Mouse (Mus musculus): Measurements from ENCODE around the gene Zfp263.

Zfp263 gene

DNA sequence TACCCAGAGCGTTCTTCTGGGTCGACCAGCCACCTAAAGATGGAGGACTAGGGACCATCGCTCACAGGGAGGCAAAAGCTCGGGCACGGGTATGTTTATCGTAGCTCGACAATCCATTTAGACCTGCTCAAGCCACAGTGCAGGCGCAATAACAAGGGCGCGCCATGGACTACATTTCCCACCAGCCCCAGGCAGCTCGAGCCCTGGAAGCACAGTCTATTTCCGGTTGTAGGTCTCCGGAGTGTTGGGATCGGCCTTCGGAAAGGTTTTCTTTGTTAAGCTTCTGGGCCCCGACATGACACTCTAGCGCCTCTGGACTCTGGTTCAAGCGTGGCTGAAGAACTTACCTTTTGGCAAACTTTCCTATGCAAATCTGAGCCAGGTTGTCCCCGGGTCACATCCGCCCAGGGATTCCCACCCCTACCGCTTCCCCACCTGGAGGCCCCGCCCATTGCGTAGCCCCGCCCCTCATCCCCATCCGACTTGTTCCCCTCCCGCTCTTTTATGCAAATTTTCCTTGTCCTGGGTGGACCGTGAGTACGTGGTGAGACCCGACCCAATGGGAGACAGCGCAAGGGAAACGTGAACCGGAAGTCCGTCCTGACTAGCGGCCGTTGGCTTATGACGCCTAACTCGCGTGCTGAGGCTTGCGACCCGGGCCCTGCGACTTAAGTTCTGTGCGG is at the start of gene Zfp263:
Zfp263 (plus strand) TSS at position 591 of the 683 bp plus-strand sequence.
- peak; percentile 84 to 90 for DNase-seq (ENCODE audit: low spot score in 2 of 2)

DNA sequence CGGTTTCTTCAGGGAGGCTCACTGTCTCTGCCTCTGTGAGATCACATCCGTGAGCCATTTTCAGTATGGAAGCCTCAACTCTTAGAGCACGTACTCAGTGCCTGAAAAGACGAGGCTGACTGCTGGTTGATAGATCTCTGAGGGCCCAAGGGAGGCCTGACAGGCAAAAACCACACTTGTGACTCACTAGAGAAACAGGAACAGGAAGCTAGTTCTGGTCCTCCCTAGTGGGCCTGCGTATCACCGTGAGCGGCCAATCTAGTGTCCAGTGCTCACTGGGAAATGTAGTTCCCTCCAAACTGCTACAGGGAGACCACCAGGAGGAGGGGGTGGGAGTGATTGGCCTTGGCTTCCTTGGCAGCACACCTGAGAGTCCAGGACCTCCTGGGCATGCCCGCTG is 44.6 kb upstream of the Zfp263 start:
- DNase-seq (ENCODE audit: low spot score in 2 of 2): no peak

- no peak for DNase-seq (ENCODE audit: low spot score in 2 of 2)
Observed at GRCm38 (mm10) chr16:3700893-3701292, 43.0 kb upstream of the Zfp263 start.

- no peak for DNase-seq (ENCODE audit: low spot score in 2 of 2)
Observed at GRCm38 (mm10) chr16:3706680-3707079, 37.2 kb upstream of the Zfp263 start.

DNA sequence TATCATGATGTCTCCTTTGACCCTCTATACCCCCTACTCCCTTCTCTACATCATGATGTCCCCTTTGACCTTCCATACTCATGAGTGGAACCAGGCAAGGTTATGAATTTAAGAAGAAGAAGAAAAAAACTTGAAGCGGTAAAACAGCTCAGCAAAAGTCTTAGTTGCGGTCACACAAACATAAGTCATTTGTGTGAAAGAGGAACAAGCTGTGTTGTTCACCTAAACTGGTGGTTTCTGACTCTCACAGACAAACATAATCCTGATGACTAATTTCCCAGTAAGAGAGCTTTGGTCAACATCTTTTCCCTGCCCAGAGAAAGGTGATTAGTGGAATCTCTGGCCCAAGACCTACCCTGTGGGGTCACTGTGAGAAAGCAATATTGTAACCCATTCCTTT is 29.2 kb upstream of the Zfp263 start:
- no peak for DNase-seq (ENCODE audit: low spot score in 2 of 2)

- no peak for DNase-seq (ENCODE audit: low spot score in 2 of 2)
Observed at GRCm38 (mm10) chr16:3717980-3718379, 25.9 kb upstream of the Zfp263 start, which contains the start of gene Mefv. Mefv (minus strand) TSS chr16:3718097.

GRCm38 (mm10) chr16:3723231-3723630 is 20.7 kb upstream of the Zfp263 start:
- no peak for DNase-seq (ENCODE audit: low spot score in 2 of 2)

DNA sequence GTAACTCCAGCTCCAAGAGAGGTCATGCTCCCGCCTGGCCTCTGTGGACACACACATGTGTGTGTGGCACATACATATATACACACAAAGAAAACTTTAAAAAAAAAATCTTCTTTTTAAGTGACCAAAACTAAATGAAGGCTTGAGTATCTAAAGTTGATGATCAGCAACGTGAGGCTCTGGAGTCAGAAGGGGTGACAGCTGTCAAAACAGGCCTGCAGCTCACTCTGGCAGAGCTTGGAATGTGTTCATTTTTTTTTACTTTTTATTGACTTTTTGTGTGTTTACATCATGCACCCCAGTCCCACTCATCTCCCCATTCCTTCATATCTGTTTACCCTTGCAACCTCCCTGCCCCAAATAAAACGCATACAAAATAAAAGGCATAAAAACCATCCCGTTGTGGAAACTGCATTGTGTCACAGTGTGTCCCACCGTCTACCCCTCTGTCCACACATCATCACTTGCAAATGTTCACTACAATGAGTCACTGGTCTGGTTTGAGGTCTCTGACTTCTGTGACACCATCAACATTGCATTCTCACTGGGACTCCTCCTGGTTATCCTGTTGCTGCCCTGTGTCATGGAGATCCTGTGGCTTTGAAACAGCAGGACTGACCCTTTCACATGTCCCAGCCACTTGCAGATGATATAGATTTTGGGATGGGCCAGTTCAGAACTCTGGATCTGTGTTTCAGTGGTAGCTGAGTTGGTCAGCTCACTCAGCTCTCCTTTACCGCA is 15.7 kb upstream of the Zfp263 start:
- DNase-seq (ENCODE audit: low spot score in 2 of 2): no peak

DNA sequence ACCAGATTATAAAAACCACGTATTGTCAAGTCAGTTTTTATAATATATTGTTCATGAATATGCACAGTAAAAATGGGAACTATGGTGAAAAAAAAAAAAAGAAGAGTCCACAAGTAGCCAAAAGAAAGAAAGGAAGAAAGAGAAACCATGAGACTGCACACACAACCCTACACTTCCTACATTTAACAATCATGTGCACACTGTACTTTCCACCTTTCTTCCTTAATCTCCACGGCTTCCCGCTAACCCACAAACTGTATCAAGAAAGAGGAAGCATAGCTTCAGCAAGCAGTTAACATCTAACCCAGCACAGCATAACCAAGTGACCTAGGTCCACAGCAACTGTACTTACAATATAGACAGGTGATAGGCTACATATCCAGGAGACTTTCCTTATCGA is 11.3 kb upstream of the Zfp263 start:
- DNase-seq (ENCODE audit: low spot score in 2 of 2): no peak

GRCm38 (mm10) chr16:3733198-3733732 is 10.6 kb upstream of the Zfp263 start:
- DNase-seq (ENCODE audit: low spot score in 2 of 2): no peak

DNA sequence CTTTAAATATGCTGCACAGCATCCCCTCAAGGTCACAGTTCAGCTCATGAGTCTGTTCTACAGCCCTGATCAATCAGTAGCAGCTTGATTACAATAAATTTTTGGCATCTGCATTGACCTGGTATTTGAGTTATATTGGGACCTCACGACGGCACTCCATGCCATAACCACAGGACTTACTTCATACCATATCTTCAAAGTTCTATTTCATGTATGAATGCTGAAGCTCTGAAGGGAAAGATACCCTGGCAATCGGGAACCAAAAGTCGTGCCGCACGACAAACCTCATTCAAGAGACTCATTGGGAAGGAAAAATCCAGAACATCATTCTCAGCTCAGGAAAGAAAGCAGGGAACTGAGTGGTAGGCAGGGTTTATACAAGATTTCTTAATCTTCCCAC is 1.4 kb upstream of the Zfp263 start:
- no peak for DNase-seq (ENCODE audit: low spot score in 2 of 2)

- peak in 1 of 2 experiments; percentile 6 for DNase-seq (ENCODE audit: low spot score in 2 of 2)
Observed at GRCm38 (mm10) chr16:3744186-3744700, 350 bp downstream of the Zfp263 start.

DNA sequence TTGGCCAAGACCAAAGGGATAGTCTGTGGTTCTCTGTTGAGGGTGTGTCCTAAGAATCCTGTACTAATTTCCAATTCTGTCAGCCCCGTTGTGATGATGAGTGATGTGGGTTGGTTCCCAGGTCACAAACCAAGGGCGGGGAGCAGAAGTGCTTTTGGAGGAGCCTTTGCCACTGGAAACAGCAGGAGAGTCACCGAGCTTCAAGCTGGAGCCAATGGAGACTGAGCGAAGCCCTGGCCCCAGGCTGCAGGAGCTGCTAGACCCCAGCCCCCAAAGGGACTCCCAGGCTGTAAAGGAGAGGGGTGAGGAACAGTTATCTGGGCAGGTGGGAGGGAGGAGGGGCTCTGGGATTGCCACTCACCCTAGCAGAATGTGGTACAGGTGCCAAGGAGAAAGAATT is 1.8 kb downstream of the Zfp263 start:
- DNase-seq (ENCODE audit: low spot score in 2 of 2): no peak

DNA sequence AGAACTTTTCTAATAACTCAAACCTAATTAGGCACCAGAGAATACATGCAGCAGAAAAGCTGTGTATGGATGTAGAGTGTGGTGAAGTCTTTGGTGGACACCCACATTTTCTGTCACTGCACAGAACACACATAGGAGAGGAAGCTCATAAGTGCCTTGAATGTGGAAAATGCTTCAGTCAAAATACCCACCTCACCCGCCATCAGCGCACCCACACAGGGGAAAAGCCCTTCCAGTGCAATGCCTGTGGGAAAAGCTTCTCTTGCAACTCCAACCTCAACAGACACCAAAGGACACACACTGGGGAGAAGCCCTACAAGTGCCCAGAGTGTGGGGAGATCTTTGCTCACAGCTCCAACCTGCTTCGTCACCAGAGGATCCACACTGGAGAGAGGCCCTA is 5.1 kb downstream of the Zfp263 start:
- no peak for DNase-seq (ENCODE audit: low spot score in 2 of 2)

GRCm38 (mm10) chr16:3771603-3772002 is 27.7 kb downstream of the Zfp263 start:
- DNase-seq (ENCODE audit: low spot score in 2 of 2): no peak

DNA sequence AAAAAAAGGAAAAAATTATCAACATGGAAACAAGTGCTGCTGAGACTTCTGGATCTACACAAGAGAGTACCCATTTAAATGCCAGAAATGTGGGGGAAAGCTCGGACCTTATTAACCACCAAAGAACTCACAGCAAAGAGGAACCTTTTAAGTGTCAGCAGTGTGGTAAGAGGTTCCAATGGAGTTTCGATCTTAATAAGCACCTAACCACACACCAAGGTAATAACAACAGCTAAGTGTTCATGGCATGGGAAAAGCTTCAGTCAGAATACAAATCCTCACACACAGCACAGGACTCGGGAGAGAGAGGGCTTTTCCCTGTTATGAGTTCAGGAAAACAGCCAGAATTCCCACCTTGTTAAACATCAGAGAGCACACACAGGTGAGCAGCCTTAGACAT is 32.5 kb downstream of the Zfp263 start:
- DNase-seq (ENCODE audit: low spot score in 2 of 2): no peak

GRCm38 (mm10) chr16:3777986-3778385 is 34.1 kb downstream of the Zfp263 start:
- no peak for DNase-seq (ENCODE audit: low spot score in 2 of 2)

DNA sequence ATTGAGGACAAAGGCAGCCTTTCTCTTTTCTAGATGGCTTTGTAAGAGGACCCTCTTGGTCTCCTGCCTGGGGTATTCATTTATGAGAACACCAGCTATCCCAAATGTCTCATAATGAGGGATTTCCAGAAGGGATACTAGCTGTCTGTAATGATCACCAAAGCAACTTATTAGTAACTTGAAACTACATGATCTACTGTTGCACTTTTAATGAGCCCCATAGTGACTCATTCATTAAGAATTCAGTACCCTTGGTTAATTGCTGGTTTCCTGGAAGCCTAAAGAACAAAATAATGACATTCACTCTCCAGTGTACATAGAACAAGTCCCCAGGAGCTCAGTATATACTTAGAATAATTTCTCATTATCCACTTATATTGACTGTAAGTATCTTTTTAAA is 37.3 kb downstream of the Zfp263 start:
- no peak for DNase-seq (ENCODE audit: low spot score in 2 of 2)

DNA sequence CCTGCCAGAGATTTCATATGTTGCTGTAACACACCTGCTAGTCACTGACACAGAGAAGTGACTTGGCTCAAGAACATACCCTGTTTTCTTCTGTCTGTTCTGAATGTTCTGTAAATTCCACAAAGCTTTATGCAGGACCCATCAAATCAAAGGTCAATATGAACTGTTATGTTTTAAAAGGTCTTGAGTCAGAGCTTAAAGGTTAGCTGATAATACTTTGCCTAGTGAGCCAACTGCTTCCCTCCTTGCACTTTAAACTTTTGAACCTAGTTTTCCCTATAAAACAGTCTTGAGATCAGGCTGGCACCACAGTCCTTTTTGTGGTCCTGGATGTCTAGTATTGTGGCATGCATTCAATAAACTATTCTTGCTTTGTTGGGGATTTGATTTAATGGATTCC is 44.5 kb downstream of the Zfp263 start:
- DNase-seq (ENCODE audit: low spot score in 2 of 2): no peak

Measured in frontal cortex, postnatal 25 days (tissue).